Mouse (Mus musculus) intestine, embryonic 14.5 days (tissue): ENCODE results near the gene Dthd1. TPM values are rescaled to one million over a fixed set of nuclear protein-coding genes. Genes with fewer than 3 reads are reported as not detected.

Experiments used
- ATAC-seq: fragments of 200-750 bp; cut with Nextera tagmentation; replicated peaks from 2 replicates; pipeline ENCODE4 v1.8.0; 2017; ENCODE audit warnings: low read depth, moderate number of reproducible peaks, moderate TSS enrichment, moderate library complexity; ENCODE audit not compliant: low FRiP score, low TSS enrichment
- DNase-seq: peaks from one replicate; pipeline ENCODE4 v3.0.0-alpha.2; 2018; ENCODE audit warnings: low spot score
- H3K27ac ChIP-seq: fragments of 300-500 bp; sonication (generic); 2 replicates; pipeline ENCODE4 v1.5.1; 2014; ENCODE audit warnings: low read depth, mild to moderate bottlenecking, control low read depth
- H3K27me3 ChIP-seq: fragments of 300-500 bp; sonication (generic); replicated peaks from 2 replicates; pipeline ENCODE4 v1.6.1; 2014; ENCODE audit warnings: low read length, control low read depth; ENCODE audit not compliant: control insufficient read depth, insufficient read depth
- H3K36me3 ChIP-seq: fragments of 300-500 bp; sonication (generic); 2 replicates; pipeline ENCODE4 v1.6.1; 2014; ENCODE audit warnings: low read length, control low read depth; ENCODE audit not compliant: control insufficient read depth, insufficient read depth
- H3K4me1 ChIP-seq: fragments of 300-500 bp; sonication (generic); replicated peaks from 2 replicates; pipeline ENCODE4 v1.6.1; 2014; ENCODE audit warnings: low read length, control low read depth, mixed read lengths; ENCODE audit not compliant: control insufficient read depth, insufficient read depth
- H3K4me2 ChIP-seq: fragments of 300-500 bp; sonication (generic); 2 replicates; pipeline ENCODE4 v1.6.1; 2014; ENCODE audit warnings: low read length
- H3K4me3 ChIP-seq: fragments of 300-500 bp; sonication (generic); 2 replicates; pipeline ENCODE4 v1.5.1; 2014; ENCODE audit warnings: low read depth, low read length, control low read depth, mixed read lengths
- H3K9ac ChIP-seq: fragments of 300-500 bp; sonication (generic); 2 replicates; pipeline ENCODE4 v1.6.1; 2014; ENCODE audit warnings: mild to moderate bottlenecking, low read length
- H3K9me3 ChIP-seq: fragments of 300-500 bp; sonication (generic); 2 replicates; pipeline ENCODE4 v1.6.1; 2016; ENCODE audit warnings: low read length, control low read depth; ENCODE audit not compliant: control insufficient read depth
- WGBS: fragments of 180-500 bp; shearing (Covaris S2); extraction: QIAGEN DNeasy Blood & Tissue Kit; methylation state at CpG from one replicate; pipeline ENCODE4 v1.1.7; 2014; 5-methylcytosine and 5-hydroxymethylcytosine counted together
- polyA plus RNA-seq: library from polyadenylated mRNA; unstranded; fragments of >200 nt; fragmentation: Nextera tagmentation; extraction: Ambion mirVana; gene quantifications from 2 replicates; pipeline ENCODE4 v1.2.1, GENCODE M21; 2014

Dthd1 gene
- polyA plus RNA-seq, 1 experiment from 2014 or later = not detected

GRCm38 (mm10) chr5:62909074-62909473 lies 95.5 kb downstream of the Dthd1 start:
- H3K4me1 ChIP-seq = no peaks in the 10 kb centered on the region
- WGBS = 85% methylated on average over 5 of the region's 5 CpGs
- ATAC-seq = no peak
- no peak overlapping the region for H3K4me3 ChIP-seq
- H3K9ac ChIP-seq = no peak overlapping the region
- no peaks in the 10 kb centered on the region for H3K27me3 ChIP-seq
- H3K27ac ChIP-seq = no peak overlapping the region
- H3K4me2 ChIP-seq = no peak overlapping the region
- no peak for DNase-seq
- no peaks in the 10 kb centered on the region for H3K9me3 ChIP-seq
- no peaks in the 10 kb centered on the region for H3K36me3 ChIP-seq

- Histone ChIP-seq H3K9ac (no peak overlapping the region), H3K36me3 (no peaks in the 10 kb centered on the region), H3K27me3 (no peaks in the 10 kb centered on the region), H3K4me3 (no peak overlapping the region), H3K27ac (no peak overlapping the region), H3K9me3 (no peaks in the 10 kb centered on the region), H3K4me2 (no peak overlapping the region), H3K4me1 (0 out of 2 replicates have a peak, but pooled peaks cover 3% of the 10 kb centered on the region)
- no peak for DNase-seq
- no peak; the same call in 1 of the 2 replicates for ATAC-seq
Measured at GRCm38 (mm10) chr5:62924616-62925015, 111.0 kb downstream of the Dthd1 start.

Other genes starting within 250 kb of the Dthd1 start
- gene Arap2, start 47.7 kb upstream of the Dthd1 start, polyA plus RNA-seq = 4.5 and 4.9 TPM in 2 replicates